Mouse (Mus musculus) erythroblast, embryonic 14.5 days (primary cell): ENCODE data around the gene Nfe2l3.

Source experiments
- GATA1 ChIP-seq: IDR thresholded peaks from 2 replicates; pipeline ENCODE4 v1.6.1; 2012; ENCODE audit warnings: low read length, inconsistent platforms, mixed read lengths
- TAL1 ChIP-seq: IDR thresholded peaks from 3 replicates; pipeline ENCODE4 v1.6.1; 2012; ENCODE audit warnings: low read length, inconsistent platforms, mixed read lengths

- TF ChIP-seq GATA1 (no peak), TAL1 (no peak)
Observed at GRCm38 (mm10) chr6:51403598-51403997, 28.9 kb upstream of the Nfe2l3 start.
